Mouse (Mus musculus) MEL (cell line): ENCODE data around the gene Ikzf1.

ENCODE experiments used
- CTCF ChIP-seq, 3 experiments: IDR thresholded peaks in 2 of 3; conservative IDR thresholded peaks in 1 of 3; 2 replicates each; pipeline ENCODE4 v1.5.1; 2011 to 2012; ENCODE audit warnings: low read length in 3 of 3, low read depth in 2 of 3, mild to moderate bottlenecking in 2 of 3, improper control_type of control experiment in 1 of 3, inconsistent platforms in 1 of 3, mixed read lengths in 1 of 3, moderate library complexity in 1 of 3; ENCODE audit not compliant: control insufficient read depth in 1 of 3, insufficient read depth in 1 of 3, poor library complexity in 1 of 3, severe bottlenecking in 1 of 3
- EP300 ChIP-seq, 2 experiments: IDR thresholded peaks; 2 replicates each; pipeline ENCODE4 v1.6.1; 2011; ENCODE audit warnings: improper control_type of control experiment in 2 of 2, low read length in 2 of 2, low read depth in 1 of 2, mild to moderate bottlenecking in 1 of 2
- MYC ChIP-seq: IDR thresholded peaks from 2 replicates; pipeline ENCODE4 v1.6.1; 2011; ENCODE audit warnings: low read depth, mild to moderate bottlenecking, low read length, improper control_type of control experiment, moderate library complexity
- POLR2AphosphoS5 ChIP-seq: IDR thresholded peaks from 2 replicates; pipeline ENCODE4 v1.6.1; 2012; ENCODE audit warnings: low read depth, borderline replicate concordance, mild to moderate bottlenecking, inconsistent platforms, low read length, moderate library complexity, mixed read lengths

GRCm38 (mm10) chr11:11684930-11685852, at the start of gene Ikzf1:
- no peak for TF ChIP-seq CTCF (IDR thresholded peaks at IDR 0.05 in 2 of 3, conservative IDR thresholded peaks at IDR 0.05 in 1 of 3; ENCODE audit: control insufficient read depth in 1 of 3, insufficient read depth in 1 of 3, low read depth in 2 of 3, low read length in 3 of 3, poor library complexity in 1 of 3, severe bottlenecking in 1 of 3)
- no peak; a peak in 1 of 4 replicates for TF ChIP-seq EP300 (IDR thresholded peaks at IDR 0.05; ENCODE audit: low read depth in 1 of 2, low read length in 2 of 2)
- TF ChIP-seq MYC, result peak; percentile 73; the same call in 1 of the 2 replicates
- TF ChIP-seq POLR2AphosphoS5, result no peak
